Mouse (Mus musculus) ES-E14 (cell line): ENCODE data around the gene Col1a1.

Experiments
- HCFC1 ChIP-seq: IDR thresholded peaks from 2 replicates; pipeline ENCODE4 v1.6.1; 2012; ENCODE audit warnings: low read length, inconsistent platforms, borderline replicate concordance; ENCODE audit not compliant: insufficient read depth
- MAFK ChIP-seq: IDR thresholded peaks from 2 replicates; pipeline ENCODE4 v1.6.1; 2014; ENCODE audit warnings: mild to moderate bottlenecking, low read depth, low read length, inconsistent platforms; ENCODE audit not compliant: insufficient read depth
- ZC3H11A ChIP-seq: IDR thresholded peaks from 2 replicates; pipeline ENCODE4 v1.6.1; 2012; ENCODE audit warnings: low read depth, mild to moderate bottlenecking, inconsistent platforms, low read length, borderline replicate concordance
- ZNF384 ChIP-seq: IDR thresholded peaks from 2 replicates; pipeline ENCODE4 v1.6.1; 2012; ENCODE audit warnings: low read depth, low read length, inconsistent platforms

GRCm38 (mm10) chr11:94994208-94994814, 58.3 kb downstream of the Col1a1 start:
- TF ChIP-seq ZC3H11A (no peak), ZNF384 (no peak), MAFK (no peak), HCFC1 (no peak)
